Mouse (Mus musculus): ENCODE measurements around the gene Hs3st5.
"Not testable (repeated sequence)": the region's sequence is repeated elsewhere in the genome, so short reads cannot be mapped to it uniquely, and the experiment has no call there.

Hs3st5 gene

GRCm38 (mm10) chr10:36558736-36559135, 52.1 kb downstream of the Hs3st5 start:
- DNase-seq = no peak

- no peak for DNase-seq
Measured at GRCm38 (mm10) chr10:36567258-36567657, 60.6 kb downstream of the Hs3st5 start.

- no peak for DNase-seq
Measured at GRCm38 (mm10) chr10:36572540-36572939, 65.9 kb downstream of the Hs3st5 start.

- no peak for DNase-seq
Measured at GRCm38 (mm10) chr10:36578375-36579145, 71.9 kb downstream of the Hs3st5 start.

- no peak for DNase-seq
Measured at GRCm38 (mm10) chr10:36610400-36610799, 103.8 kb downstream of the Hs3st5 start.

GRCm38 (mm10) chr10:36611415-36611814, 104.8 kb downstream of the Hs3st5 start:
- DNase-seq = not testable (repeated sequence)

- no peak for DNase-seq
Measured at GRCm38 (mm10) chr10:36623037-36623436, 116.4 kb downstream of the Hs3st5 start.

GRCm38 (mm10) chr10:36627952-36628351, 121.3 kb downstream of the Hs3st5 start:
- DNase-seq = no peak

- no peak for DNase-seq
Measured at GRCm38 (mm10) chr10:36631746-36632145, 125.1 kb downstream of the Hs3st5 start.

GRCm38 (mm10) chr10:36650653-36651052, 144.0 kb downstream of the Hs3st5 start:
- no peak for DNase-seq

- no peak for DNase-seq
Measured at GRCm38 (mm10) chr10:36713974-36714373, 207.4 kb downstream of the Hs3st5 start.

- DNase-seq = no peak
Measured at GRCm38 (mm10) chr10:36726239-36726638, 219.6 kb downstream of the Hs3st5 start.

GRCm38 (mm10) chr10:36729361-36730098, 222.9 kb downstream of the Hs3st5 start:
- peak; percentile 31 for DNase-seq

- DNase-seq = no peak
Measured at GRCm38 (mm10) chr10:36739375-36739774, 232.8 kb downstream of the Hs3st5 start.

- DNase-seq = no peak
Measured at GRCm38 (mm10) chr10:36750021-36750420, 243.4 kb downstream of the Hs3st5 start.

GRCm38 (mm10) chr10:36754471-36754870, 247.9 kb downstream of the Hs3st5 start:
- no peak for DNase-seq

- no peak for DNase-seq
Measured at GRCm38 (mm10) chr10:36773595-36773994, 267.0 kb downstream of the Hs3st5 start.

GRCm38 (mm10) chr10:36774898-36775297, 268.3 kb downstream of the Hs3st5 start:
- no peak for DNase-seq

GRCm38 (mm10) chr10:36781641-36782040, 275.0 kb downstream of the Hs3st5 start:
- DNase-seq = no peak

GRCm38 (mm10) chr10:36786970-36787369, 280.4 kb downstream of the Hs3st5 start:
- no peak for DNase-seq

- DNase-seq = peak; percentile 4
Measured at GRCm38 (mm10) chr10:36791771-36792170, 285.2 kb downstream of the Hs3st5 start.

GRCm38 (mm10) chr10:36795311-36795710, 288.7 kb downstream of the Hs3st5 start:
- DNase-seq = no peak

- DNase-seq = no peak
Measured at GRCm38 (mm10) chr10:36800925-36801482, 294.4 kb downstream of the Hs3st5 start.

- no peak for DNase-seq
Measured at GRCm38 (mm10) chr10:36803705-36804104, 297.1 kb downstream of the Hs3st5 start.
